Mouse (Mus musculus) kidney, postnatal 4 days (tissue): ENCODE results near the gene Grin2b.
A peak's percentile ranks its signal among the peaks of the same experiment; 100 is the strongest.
"Not testable (repeated sequence)": the region's sequence is repeated elsewhere in the genome, so short reads cannot be mapped to it uniquely, and the experiment has no call there.

Experiments used
- DNase-seq, 2 experiments: peaks; one replicate each; pipeline ENCODE4 v3.0.0; 2021; ENCODE audit warnings: mixed read lengths in 2 of 2

The Grin2b gene

GRCm38 (mm10) chr6:135796911-135797310 is 376.4 kb downstream of the Grin2b start:
- no peak for DNase-seq

- DNase-seq: no peak
Measured at GRCm38 (mm10) chr6:135791412-135791811, 381.9 kb downstream of the Grin2b start.

GRCm38 (mm10) chr6:135789603-135790170 is 383.6 kb downstream of the Grin2b start:
- peak in 1 of 2 experiments; percentile 17 for DNase-seq

- no peak for DNase-seq
Measured at GRCm38 (mm10) chr6:135774670-135775069, 398.6 kb downstream of the Grin2b start.

- no peak for DNase-seq
Measured at GRCm38 (mm10) chr6:135767572-135767971, 405.7 kb downstream of the Grin2b start.

GRCm38 (mm10) chr6:135758735-135759134 is 414.6 kb downstream of the Grin2b start:
- no peak for DNase-seq

- DNase-seq: no peak
Measured at GRCm38 (mm10) chr6:135756075-135756474, 417.2 kb downstream of the Grin2b start.

- DNase-seq: no peak
Measured at GRCm38 (mm10) chr6:135748412-135749076, 424.8 kb downstream of the Grin2b start.

GRCm38 (mm10) chr6:135745606-135746005 is 427.7 kb downstream of the Grin2b start:
- no peak for DNase-seq

GRCm38 (mm10) chr6:135734227-135734732 is 439.0 kb downstream of the Grin2b start:
- DNase-seq: no peak

GRCm38 (mm10) chr6:135727106-135727505 is 446.2 kb downstream of the Grin2b start:
- no peak for DNase-seq

GRCm38 (mm10) chr6:135721706-135722105 is 451.6 kb downstream of the Grin2b start:
- no peak for DNase-seq

- DNase-seq: no peak
Measured at GRCm38 (mm10) chr6:135714906-135715305, 458.4 kb downstream of the Grin2b start.

- no peak for DNase-seq
Measured at GRCm38 (mm10) chr6:135714236-135714635, 459.1 kb downstream of the Grin2b start.

GRCm38 (mm10) chr6:135713716-135714115 is 459.6 kb downstream of the Grin2b start:
- DNase-seq: no peak

- DNase-seq: not testable (repeated sequence)
Measured at GRCm38 (mm10) chr6:135706850-135707522, 466.3 kb downstream of the Grin2b start.

- DNase-seq: no peak
Measured at GRCm38 (mm10) chr6:135703655-135704054, 469.7 kb downstream of the Grin2b start.

- no peak for DNase-seq
Measured at GRCm38 (mm10) chr6:135701361-135701760, 471.9 kb downstream of the Grin2b start.

GRCm38 (mm10) chr6:135700717-135701345 is 472.5 kb downstream of the Grin2b start:
- DNase-seq: no peak

- no peak for DNase-seq
Measured at GRCm38 (mm10) chr6:135692533-135692932, 480.8 kb downstream of the Grin2b start.

- no peak for DNase-seq
Measured at GRCm38 (mm10) chr6:135691561-135691960, 481.8 kb downstream of the Grin2b start.

- no peak for DNase-seq
Measured at GRCm38 (mm10) chr6:135687926-135688325, 485.4 kb downstream of the Grin2b start.

- DNase-seq: no peak
Measured at GRCm38 (mm10) chr6:135684206-135684605, 489.1 kb downstream of the Grin2b start.
